Mouse (Mus musculus) thymus, adult 2 months (tissue): ENCODE measurements around the gene Olfr830. TPM values are rescaled to one million over a fixed set of nuclear protein-coding genes. Genes with fewer than 3 reads are reported as not detected.
"Not testable (repeated sequence)": the region's sequence is repeated elsewhere in the genome, so short reads cannot be mapped to it uniquely, and the experiment has no call there.

Source experiments
- DNase-seq: peaks from one replicate; pipeline ENCODE4 v3.0.0; 2021
- H3K27ac ChIP-seq: fragments of 200-500 bp; 2 replicates; pipeline ENCODE4 v1.5.1; 2012; ENCODE audit warnings: low read length, control low read depth; ENCODE audit not compliant: control insufficient read depth, insufficient read depth
- H3K27me3 ChIP-seq: fragments of 200-500 bp; 2 replicates; pipeline ENCODE4 v1.6.1; 2012; ENCODE audit warnings: mild to moderate bottlenecking, low read length, moderate library complexity, mixed read lengths; ENCODE audit not compliant: control insufficient read depth, insufficient read depth
- H3K36me3 ChIP-seq: fragments of 200-500 bp; 2 replicates; pipeline ENCODE4 v1.6.1; 2012; ENCODE audit warnings: mild to moderate bottlenecking, low read length, moderate library complexity; ENCODE audit not compliant: control insufficient read depth, insufficient read depth
- H3K4me1 ChIP-seq: fragments of 200-500 bp; replicated peaks from 2 replicates; pipeline ENCODE4 v1.6.1; 2012; ENCODE audit warnings: low read length; ENCODE audit not compliant: control insufficient read depth, insufficient read depth
- H3K4me3 ChIP-seq: fragments of 200-500 bp; 2 replicates; pipeline ENCODE4 v1.5.1; 2012; ENCODE audit warnings: mild to moderate bottlenecking, low read length, control low read depth, moderate library complexity; ENCODE audit not compliant: control insufficient read depth, insufficient read depth
- CTCF ChIP-seq: fragments of 200-500 bp; IDR thresholded peaks from 2 replicates; pipeline ENCODE4 v1.5.1; 2012; ENCODE audit warnings: mild to moderate bottlenecking, control low read depth, low read length, moderate library complexity, borderline replicate concordance; ENCODE audit not compliant: control insufficient read depth, poor library complexity, insufficient read depth; ENCODE audit errors: extremely low read depth
- POLR2A ChIP-seq: fragments of 200-500 bp; IDR thresholded peaks from 2 replicates; pipeline ENCODE4 v1.6.1; 2012; ENCODE audit warnings: mild to moderate bottlenecking, low read length, control low read depth, moderate library complexity; ENCODE audit not compliant: control insufficient read depth, poor library complexity, insufficient read depth; ENCODE audit errors: extremely low read depth
- WGBS: fragments of 180-500 bp; shearing (Covaris S2); methylation state at CpG from one replicate; pipeline ENCODE4 v1.1.7; 2018; 5-methylcytosine and 5-hydroxymethylcytosine counted together
- polyA plus RNA-seq: library from polyadenylated mRNA; depleted of rRNA; stranded (reverse); fragments of >200 nt; gene quantifications from 2 replicates; pipeline ENCODE4 v1.2.3, GENCODE M21; 2012; rRNA removed

Gene Olfr830
- not detected in 2 replicates for polyA plus RNA-seq

DNA sequence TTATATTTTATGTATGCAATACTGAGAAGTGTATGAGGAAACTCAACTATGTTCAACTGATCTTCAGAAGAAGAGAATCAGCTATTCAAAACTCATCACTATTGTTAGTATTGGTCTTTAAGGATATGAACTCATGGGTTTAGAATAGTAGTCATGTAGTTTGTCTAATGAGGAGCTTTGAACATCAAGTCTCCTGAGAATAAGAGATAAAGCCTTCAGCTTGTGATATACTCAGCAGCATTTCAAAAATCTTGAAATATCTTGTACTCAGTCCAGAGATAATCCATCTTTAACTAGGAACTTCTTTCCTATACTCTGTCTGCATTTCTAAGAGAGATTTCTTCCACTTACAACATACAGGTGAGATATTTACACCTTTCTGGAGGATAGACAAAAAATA, at the start of gene Olfr830:
Gene Olfr830, plus strand, starts transcription at position 301 of the 400 bp plus-strand sequence.
- Histone ChIP-seq H3K36me3 (no peaks in the 10 kb centered on the region), H3K27me3 (no peaks in the 10 kb centered on the region), H3K4me1 (no peaks in the 10 kb centered on the region), H3K4me3 (no peak within 1 kb of the TSS), H3K27ac (no peak within 1 kb of the TSS)
- DNase-seq: no peak
- TF ChIP-seq POLR2A (no peak), CTCF (no peak)

DNA sequence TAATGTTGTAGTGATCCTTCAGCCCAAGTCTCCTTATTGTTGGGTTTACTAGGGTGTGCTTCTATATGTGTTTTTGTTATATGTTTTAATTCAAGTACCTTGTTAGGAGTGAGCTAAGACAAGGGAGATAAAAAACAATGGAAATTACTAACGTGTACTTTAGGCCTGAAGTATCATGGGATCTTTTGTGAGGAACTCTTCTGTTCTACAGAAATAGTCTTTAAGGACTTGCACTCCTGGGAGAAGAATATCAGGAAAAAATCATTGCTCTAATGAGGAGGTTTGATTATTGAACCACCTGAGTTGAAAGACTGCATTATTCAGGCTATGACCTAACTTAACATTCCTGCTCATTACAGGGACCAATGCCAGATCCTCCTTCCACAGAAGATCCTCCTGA, 19.9 kb upstream of the Olfr830 start, which contains the start of gene Olfr829:
Gene Olfr829, plus strand, starts transcription at position 301 of the 400 bp plus-strand sequence.
- no peaks in the 10 kb centered on the region for H3K36me3 ChIP-seq
- H3K27ac ChIP-seq: no peak within 1 kb of the TSS
- H3K4me3 ChIP-seq: no peak within 1 kb of the TSS
- no peak for TF ChIP-seq POLR2A
- no peak for TF ChIP-seq CTCF
- no peak for DNase-seq
- no peaks in the 10 kb centered on the region for H3K4me1 ChIP-seq
- H3K27me3 ChIP-seq: no peaks in the 10 kb centered on the region
- 75% methylated on average over 1 of the region's 1 CpGs for WGBS

DNA sequence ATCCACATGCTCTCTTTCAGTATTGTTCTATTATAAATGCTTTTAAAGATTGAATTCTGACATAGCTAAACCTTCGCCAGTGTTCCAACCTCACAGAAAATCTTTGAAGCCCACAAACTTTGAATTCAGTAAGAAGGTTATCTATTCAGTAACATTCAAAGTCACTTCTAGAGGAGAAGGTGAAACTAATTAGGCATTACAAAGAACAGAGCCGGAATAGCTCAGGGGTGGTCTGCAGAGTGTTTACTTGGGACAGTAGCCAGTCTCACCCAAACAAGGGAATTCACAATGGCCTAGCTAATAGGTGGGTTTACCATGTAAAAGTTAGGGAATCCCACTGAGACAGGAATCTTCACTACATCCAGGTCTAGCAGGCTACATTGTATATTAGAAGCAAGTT, 33.2 kb downstream of the Olfr830 start:
- not testable (repeated sequence) for DNase-seq

DNA sequence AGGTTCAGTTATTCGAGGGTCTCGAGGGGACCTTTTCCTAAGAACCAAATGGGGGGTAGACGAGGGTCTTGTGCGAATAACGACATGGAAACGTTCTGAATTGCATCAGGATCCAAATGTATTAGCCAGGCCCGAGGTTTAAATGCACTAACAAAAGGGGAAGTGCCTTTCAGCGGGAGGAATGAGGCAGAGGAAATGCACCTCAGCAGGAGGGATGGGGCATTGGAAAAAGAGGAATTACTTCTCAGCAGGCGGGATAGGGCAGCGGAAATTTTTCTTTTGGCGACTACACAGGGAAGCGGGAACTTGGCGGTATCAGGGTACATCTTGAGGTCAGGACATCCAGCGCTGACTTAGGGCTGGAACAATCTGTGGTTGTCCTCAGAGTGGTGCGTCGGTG, 53.4 kb downstream of the Olfr830 start:
- H3K27ac ChIP-seq, H3K36me3 ChIP-seq, H3K4me1 ChIP-seq, DNase-seq, H3K4me3 ChIP-seq, H3K27me3 ChIP-seq: not testable (repeated sequence)
- 89% methylated on average over 16 of the region's 16 CpGs for WGBS

More for the DNA sequence above, 33.2 kb downstream of the Olfr830 start:
- WGBS: 89% methylated on average over 2 of the region's 2 CpGs
- not testable (repeated sequence) for H3K4me3 ChIP-seq, H3K36me3 ChIP-seq, H3K4me1 ChIP-seq, H3K27me3 ChIP-seq, H3K27ac ChIP-seq

Other genes with a start within 250 kb of the Olfr830 start
- 0.54 and 1.1 TPM in 2 replicates for gene Muc16, start 200.2 kb upstream of the Olfr830 start, polyA plus RNA-seq
- gene Olfr24, start 110.7 kb upstream of the Olfr830 start, polyA plus RNA-seq: not detected in 2 replicates
- not detected in 2 replicates for gene Olfr828, start 55.2 kb upstream of the Olfr830 start, polyA plus RNA-seq
- gene Olfr829, start 19.8 kb upstream of the Olfr830 start, polyA plus RNA-seq: not detected in 2 replicates
- not detected in 2 replicates for gene Olfr832, start 62.4 kb downstream of the Olfr830 start, polyA plus RNA-seq
- gene Olfr834, start 113.3 kb downstream of the Olfr830 start, polyA plus RNA-seq: not detected in 2 replicates
- gene Olfr835, start 158.0 kb downstream of the Olfr830 start, polyA plus RNA-seq: not detected in 2 replicates
- gene Olfr836, start 245.7 kb downstream of the Olfr830 start, polyA plus RNA-seq: not detected in 2 replicates